Mouse (Mus musculus): ENCODE data around the gene Tecpr1.

Tecpr1 gene

DNA sequence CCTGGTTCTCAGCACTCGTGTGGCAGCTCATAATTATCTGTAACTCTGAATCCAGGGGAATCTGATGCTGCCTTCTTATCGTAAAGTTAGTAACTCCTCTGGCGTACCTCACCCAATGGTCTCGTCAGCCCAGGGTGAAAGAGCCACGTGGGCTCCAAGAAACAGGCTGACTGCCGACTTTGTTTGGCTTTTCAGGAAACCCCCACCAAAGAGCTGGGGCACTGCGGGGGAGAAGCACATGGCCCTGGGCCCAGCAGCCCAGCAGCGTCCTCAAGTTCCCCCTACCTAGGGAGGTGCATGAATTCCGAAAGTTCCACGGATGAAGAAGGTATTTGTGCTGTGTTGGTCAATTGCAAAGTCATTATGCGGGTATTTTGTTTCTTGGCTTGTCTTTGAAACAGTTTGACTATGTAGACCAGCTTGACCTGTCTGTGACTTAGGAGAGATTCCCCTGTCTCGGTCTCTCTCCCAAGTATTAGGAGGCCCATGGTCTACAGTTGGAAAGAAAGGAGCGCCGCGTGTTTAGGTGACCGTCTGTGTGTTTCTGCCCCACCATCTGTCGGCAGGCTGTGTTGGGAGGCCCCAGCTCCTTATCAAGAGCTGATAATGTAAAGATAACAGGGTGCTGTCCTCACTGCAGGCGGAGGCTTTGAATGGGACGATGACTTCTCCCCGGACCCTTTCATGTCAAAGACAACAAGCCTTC lies 40.7 kb downstream of the Tecpr1 start:
- in situ Hi-C loops (cut with MboI, MseI), result no loop called here

DNA sequence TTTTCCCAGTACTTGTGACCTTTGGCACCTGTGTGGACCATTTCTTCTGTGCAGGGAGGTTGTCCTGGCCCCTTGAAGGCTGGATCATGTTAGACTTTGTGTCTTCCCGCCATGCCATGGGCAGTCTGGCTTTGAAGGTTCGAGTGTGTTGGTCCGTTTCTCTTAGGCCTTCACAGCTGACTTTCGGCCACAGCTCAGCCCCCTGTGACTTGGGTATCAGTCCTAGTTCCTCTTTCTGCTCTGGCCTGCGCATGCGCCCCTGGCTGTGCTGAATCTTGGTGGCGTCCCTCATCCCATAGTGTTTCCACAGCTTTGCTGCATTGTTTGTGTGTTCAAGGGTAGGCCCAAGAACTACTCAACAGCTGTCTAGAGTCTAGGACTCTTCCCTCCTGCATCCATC lies 42.2 kb downstream of the Tecpr1 start:
- in situ Hi-C loops (cut with MboI, MseI), result no loop called here

DNA sequence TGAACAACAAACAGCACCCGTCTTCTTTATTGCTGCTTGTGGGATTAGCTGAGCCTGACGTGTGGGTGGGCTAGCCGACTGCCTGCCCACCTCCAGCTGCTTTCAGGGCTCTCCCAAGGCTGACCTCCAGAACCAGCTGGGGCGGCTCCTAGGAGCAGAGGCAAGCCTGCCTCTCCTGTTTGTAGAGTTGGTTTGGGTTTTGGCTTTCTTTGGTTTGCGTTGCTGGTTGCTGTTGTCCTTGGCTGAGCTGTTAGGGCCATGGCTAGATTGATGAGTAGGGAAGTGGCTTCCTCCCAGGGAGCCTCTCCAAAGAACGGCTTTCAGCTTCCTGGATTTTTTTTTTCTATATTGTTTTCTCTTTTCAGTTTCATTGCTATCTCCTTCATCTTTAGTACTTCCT lies 45.2 kb downstream of the Tecpr1 start:
- in situ Hi-C loops (cut with MboI, MseI), result no loop called here

DNA sequence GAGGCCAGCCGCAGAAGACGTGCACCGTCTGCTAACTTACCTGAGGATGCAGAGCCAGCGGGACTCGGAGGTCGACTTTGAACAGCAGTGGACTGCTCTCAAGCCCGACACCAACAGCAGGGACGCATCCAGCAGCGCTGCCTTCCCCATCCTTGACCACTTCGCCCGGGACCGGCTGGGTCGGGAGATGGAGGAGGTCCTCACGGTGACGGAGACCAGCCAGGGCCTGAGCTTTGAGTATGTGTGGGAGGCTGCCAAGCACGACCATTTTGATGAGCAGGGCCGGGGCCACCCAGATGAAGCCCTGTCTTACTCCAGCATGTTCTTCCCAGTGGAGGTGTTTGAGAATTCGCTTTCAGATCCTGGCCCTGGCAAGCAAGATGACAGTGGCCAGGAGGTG lies 49.8 kb downstream of the Tecpr1 start:
- in situ Hi-C loops (cut with MboI, MseI), result no loop called here

DNA sequence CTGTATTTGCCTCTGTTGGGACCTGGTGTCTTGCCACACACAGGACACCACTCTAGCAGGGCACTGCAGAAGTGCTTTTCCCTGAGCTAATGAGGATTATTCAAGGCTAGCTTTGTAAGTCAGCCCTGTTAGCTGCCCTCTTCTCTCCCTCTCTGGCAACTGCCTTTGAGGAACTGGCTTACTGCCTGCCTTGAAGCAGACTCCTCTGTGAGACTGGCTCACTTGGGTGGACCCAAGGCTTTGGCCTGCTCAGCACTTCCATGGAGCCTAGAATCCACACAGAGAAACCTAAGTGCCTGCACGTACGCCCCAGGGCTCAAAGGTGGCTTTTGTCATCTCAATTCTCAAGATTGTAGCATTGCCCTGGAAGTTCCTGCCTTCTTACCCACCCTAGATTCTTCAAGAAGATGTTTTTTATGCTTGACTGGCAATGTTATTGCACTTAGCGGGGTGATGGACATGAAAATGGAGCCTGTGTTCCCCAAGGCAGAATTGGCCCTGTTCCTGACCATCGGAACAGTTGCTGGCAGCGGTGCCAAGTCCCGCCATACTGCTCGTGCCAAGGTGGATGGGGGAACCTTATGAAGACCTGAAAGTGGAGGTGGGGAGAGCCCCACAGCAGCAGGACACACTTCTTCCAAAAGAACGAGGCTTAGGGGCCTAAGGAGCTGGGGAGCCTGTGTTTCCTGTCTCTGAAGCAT lies 54.0 kb downstream of the Tecpr1 start:
- in situ Hi-C loops (cut with MboI, MseI), result no loop called here

DNA sequence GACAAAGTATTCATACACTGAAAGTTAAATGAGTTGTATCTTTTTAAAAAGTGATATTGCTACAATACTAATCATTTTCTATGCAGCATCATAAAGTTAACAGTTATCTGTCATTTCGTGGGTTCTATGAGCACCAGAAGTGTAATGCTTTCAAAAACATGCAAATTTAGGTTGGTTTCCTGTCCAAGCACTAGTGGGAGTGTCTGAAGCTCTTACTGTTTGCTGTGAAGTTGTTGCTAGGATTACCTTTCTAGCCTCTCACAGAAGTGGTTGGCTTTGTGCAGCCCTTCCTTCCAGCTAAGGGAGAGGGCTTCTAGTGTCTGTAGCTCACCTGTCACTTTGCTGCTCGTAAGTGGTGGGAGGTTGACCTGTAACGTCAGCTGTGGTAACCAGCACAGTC lies 57.7 kb downstream of the Tecpr1 start:
- in situ Hi-C loops (cut with MboI, MseI), result no loop called here

DNA sequence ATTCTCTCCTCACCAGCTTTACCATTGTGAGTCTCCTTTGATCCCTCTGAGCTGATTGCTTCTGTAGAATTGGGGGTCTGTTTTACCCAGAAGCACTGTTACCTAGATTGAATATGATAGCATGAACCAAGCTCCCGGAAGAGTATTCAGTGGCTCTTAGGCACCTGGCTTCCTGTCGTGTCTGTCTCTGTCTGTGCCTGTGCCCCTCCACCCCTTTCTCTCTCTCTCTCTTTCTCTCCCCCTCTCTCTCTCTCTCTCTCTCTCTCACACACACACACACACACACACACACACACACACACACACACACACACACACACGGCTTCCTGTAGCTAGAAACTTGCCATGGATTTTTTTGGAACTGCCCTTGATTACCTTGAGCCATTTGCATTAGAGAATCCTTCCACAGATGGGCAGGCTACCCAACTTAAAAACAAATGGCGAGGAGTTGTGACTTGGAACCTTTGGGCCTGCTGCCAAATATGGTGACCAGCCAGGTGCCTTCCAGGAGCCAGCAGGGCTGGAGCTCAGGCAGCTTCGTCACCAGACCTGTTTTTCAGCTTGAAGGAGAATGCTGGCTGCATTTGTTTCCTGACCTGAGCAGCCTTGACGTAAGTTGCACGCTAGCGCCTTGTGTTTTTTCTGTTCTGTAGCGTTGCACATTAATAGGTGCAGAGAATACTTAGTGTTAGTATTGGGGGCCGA lies 60.5 kb downstream of the Tecpr1 start:
- in situ Hi-C loops (cut with MboI, MseI), result no loop called here

DNA sequence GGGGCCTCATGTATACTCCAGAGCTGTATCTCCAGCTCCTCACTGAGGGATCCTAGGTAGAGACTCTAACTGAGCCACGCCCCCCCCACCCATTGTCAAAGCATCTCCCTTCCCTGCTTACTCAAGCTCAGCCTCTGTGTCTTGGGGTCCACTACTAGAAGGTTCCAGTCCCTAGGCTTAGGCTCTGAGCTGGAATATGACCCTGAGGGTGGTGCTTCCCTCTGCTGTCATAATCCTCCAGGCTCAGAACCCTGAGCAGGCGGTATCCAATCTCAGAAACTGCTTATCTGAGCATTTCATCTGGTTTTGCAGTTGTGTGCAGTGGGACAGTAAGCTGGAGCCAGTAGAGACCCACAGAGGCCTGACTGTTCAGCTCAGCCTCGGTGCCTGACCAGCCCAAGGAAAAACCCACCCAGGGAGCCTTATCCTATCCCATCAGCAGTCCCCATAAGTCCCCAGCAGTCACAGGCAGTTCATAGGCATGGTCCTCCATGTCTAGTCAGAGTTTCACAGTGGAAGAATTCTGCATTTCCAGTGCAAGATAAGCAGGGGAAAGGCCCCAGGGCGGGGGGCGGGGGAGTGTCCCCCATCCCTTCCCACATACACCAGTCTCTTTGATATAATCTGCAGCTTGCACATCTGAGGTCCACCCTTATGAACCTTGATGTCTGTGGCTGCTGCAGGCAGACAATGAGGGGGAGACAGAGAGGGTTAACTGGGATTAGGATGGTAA lies 61.2 kb downstream of the Tecpr1 start:
- in situ Hi-C loops (cut with MboI, MseI), result no loop called here

DNA sequence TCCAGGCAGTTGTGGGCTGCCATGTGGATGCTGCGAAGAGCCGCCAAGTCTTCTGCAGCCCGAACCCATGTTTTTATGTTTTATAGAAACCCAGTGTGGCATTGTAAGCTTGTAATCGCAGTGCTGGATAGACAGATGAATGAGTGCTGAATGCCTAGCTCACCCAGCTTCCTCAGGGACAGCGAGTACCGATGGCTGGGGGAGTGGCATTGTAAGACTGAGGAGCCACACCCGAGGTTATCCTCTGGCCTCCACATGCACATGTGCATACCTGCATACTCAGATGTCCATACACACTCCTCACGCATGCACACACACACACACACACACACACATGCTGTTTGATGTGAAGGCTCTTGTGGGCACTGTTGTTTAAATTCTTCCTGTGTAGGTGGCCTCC lies 64.3 kb downstream of the Tecpr1 start:
- in situ Hi-C loops (cut with MboI, MseI), result loop anchor here (5.0 kb wide), 2 partner anchors 107 to 122 kb away; no protein-coding TSS in a partner anchor

DNA sequence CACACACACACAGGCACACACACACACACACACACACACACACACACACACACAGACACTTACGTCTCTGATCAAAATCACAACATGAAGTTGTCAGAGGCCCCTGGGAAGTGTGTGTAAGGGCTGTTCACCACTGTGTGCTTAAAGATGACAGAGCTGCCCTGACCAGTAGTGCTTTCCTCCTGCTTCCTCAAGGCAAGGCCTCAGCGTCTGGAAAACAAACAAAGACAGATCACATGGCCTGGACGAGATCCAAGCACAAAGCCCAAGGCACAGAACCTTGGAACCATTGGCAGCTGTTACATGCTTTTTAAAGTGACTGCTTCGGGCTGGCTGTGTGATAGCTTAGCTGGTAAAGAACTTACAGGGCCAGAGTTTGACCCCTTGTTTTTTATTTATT lies 64.8 kb downstream of the Tecpr1 start:
- in situ Hi-C loops (cut with MboI, MseI), result loop anchor here (5.0 kb wide), 2 partner anchors 106 to 121 kb away; no protein-coding TSS in a partner anchor

DNA sequence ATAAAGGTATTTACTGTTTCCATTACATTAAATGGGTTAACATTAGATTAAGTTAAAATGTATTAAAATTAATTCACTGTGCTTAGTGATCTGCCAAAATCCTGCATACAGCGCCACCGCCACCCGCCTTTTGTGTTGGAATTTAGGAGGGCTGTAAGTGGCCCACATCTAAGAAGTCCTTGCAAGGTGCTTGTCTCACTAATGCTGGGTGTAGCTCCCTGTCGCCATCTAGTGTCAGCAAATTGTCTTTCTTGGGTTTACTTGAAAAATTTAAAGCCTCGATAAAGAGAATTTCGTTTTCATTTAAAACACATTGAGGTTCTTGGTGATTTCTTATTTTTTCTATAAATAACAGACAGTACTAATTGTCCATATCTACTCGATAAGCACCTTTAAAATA lies 68.9 kb downstream of the Tecpr1 start:
- in situ Hi-C loops (cut with MboI, MseI), result no loop called here

DNA sequence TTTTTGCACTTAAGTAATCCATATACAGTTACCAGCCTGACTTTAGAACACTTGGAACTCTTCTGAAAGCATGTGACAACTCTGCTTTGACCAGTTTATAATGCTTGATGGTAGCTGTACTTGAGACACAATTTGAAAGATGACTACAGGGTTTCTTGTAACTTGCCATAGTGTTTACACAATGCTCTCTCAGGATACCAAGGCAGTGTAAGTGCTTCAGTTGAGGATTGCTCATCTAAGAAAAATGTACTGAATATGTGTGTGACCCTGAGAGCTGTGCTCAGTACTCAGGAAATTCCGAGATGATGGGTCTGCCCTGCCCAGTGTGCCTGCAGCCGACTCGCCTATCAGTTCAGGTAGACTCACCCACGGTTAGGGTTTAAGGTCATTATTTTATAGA lies 72.1 kb downstream of the Tecpr1 start:
- in situ Hi-C loops (cut with MboI, MseI), result no loop called here

DNA sequence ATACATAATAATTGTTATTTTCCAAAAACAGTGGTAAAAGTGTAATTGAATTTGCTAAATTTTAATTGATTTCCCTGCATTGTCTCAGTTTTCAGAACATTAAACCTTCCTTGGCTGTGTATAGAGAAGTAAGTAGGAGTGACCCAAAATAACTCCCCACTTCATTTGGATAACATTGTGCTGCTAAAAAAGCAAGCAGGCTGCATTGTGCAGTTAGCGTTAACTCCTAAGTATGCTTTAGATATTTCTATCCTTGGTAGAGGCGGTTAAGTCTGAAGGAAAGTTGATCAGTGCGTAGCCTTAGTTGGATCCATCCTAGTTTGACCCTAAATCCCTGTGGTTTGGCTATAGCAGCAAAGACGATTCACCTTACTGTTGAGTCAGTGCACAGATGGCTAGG lies 73.9 kb downstream of the Tecpr1 start:
- in situ Hi-C loops (cut with MboI, MseI), result no loop called here

DNA sequence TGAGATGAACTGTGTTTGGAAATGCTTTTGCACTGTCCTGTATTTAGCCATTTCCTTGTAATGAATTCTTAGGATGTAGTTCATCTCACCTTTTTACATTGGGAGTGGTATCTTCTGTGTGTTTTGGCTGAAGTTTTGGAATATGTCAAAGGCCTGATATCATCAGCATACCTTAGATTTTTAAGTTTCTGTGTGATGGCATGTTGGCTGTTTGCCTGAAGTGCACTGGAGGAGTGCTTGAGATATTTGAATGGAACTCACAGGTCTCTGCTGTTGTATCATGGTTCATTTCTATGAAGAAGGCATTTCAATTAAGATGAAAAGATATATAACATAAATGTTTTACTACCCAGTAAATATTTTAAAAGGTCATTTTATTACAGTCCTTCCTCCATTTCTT lies 76.5 kb downstream of the Tecpr1 start:
- in situ Hi-C loops (cut with MboI, MseI), result no loop called here
